Mouse (Mus musculus) neural tube, embryonic 15.5 days (tissue): ENCODE data around the gene Gm20388. TPM values are rescaled to one million over a fixed set of nuclear protein-coding genes. Genes with fewer than 3 reads are reported as not detected.

Experiments
- ATAC-seq: fragments of 200-750 bp; cut with Nextera tagmentation; 2 replicates; pipeline ENCODE4 v1.8.0; 2017; ENCODE audit warnings: mild to moderate bottlenecking, moderate TSS enrichment, moderate library complexity; ENCODE audit not compliant: low FRiP score
- H3K27ac ChIP-seq: fragments of 300-500 bp; sonication (generic); replicated peaks from 2 replicates; pipeline ENCODE4 v1.5.1; 2015; ENCODE audit warnings: mild to moderate bottlenecking, inconsistent platforms
- H3K27me3 ChIP-seq: fragments of 300-500 bp; sonication (generic); replicated peaks from 2 replicates; pipeline ENCODE4 v1.6.1; 2015; ENCODE audit warnings: inconsistent platforms
- H3K36me3 ChIP-seq: fragments of 300-500 bp; sonication (generic); 2 replicates; pipeline ENCODE4 v1.6.1; 2015; ENCODE audit warnings: inconsistent platforms
- H3K4me1 ChIP-seq: fragments of 300-500 bp; sonication (generic); 2 replicates; pipeline ENCODE4 v1.6.1; 2015; ENCODE audit warnings: inconsistent platforms
- H3K4me2 ChIP-seq: fragments of 300-500 bp; sonication (generic); 2 replicates; pipeline ENCODE4 v1.6.1; 2015; ENCODE audit warnings: inconsistent platforms, mild to moderate bottlenecking, moderate library complexity
- H3K4me3 ChIP-seq: fragments of 300-500 bp; sonication (generic); replicated peaks from 2 replicates; pipeline ENCODE4 v1.5.1; 2015; ENCODE audit warnings: mild to moderate bottlenecking, inconsistent platforms
- H3K9ac ChIP-seq: fragments of 300-500 bp; sonication (generic); replicated peaks from 2 replicates; pipeline ENCODE4 v1.6.1; 2015; ENCODE audit warnings: mild to moderate bottlenecking, inconsistent platforms
- H3K9me3 ChIP-seq: fragments of 300-500 bp; sonication (generic); replicated peaks from 2 replicates; pipeline ENCODE4 v1.6.1; 2016; ENCODE audit warnings: inconsistent platforms
- WGBS: fragments of 180-500 bp; shearing (Covaris S2); methylation state at CpG from one replicate; pipeline ENCODE4 v1.1.7; 2015; ENCODE audit warnings: mixed read lengths; 5-methylcytosine and 5-hydroxymethylcytosine counted together
- polyA plus RNA-seq: library from polyadenylated mRNA; unstranded; fragments of >200 nt; fragmentation: Nextera tagmentation; extraction: Ambion mirVana; gene quantifications from 2 replicates; pipeline ENCODE4 v1.2.1, GENCODE M21; 2015

Gene Gm20388
- polyA plus RNA-seq, 1 experiment from 2014 or later = not detected

DNA sequence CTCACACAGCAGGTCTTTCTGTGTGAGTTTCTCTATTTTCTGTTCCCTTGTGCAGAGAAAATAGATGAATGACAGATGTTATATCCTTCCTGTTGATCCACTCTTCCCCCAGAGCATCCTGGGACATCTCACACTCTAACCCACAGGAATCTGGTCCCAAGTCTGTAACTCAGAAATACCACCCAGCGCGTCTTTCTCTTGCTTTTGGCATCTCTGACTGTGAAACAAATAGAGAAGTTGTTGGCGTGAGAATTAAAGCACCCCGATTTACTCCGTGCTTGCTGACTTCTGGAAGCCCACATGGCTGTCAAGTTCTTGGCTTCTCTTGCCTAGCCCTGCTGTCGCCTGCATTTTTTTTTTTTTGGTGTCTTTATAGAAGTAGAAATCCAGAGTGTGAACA is 2867.1 kb downstream of the Gm20388 start:
- 91% methylated on average over 6 of the region's 6 CpGs for whole genome bisulfite sequencing
- H3K9me3 ChIP-seq = no peaks in the 10 kb centered on the region
- no peak overlapping the region for H3K9ac ChIP-seq
- peaks cover 6% of the 10 kb centered on the region; the same call in 1 of the 2 replicates for H3K27me3 ChIP-seq
- no peak overlapping the region for H3K4me3 ChIP-seq
- peaks cover 25% of the 10 kb centered on the region for H3K36me3 ChIP-seq
- ATAC-seq = no peak
- no peak overlapping the region for H3K4me2 ChIP-seq
- peaks cover 20% of the 10 kb centered on the region for H3K4me1 ChIP-seq
- no peak overlapping the region for H3K27ac ChIP-seq

DNA sequence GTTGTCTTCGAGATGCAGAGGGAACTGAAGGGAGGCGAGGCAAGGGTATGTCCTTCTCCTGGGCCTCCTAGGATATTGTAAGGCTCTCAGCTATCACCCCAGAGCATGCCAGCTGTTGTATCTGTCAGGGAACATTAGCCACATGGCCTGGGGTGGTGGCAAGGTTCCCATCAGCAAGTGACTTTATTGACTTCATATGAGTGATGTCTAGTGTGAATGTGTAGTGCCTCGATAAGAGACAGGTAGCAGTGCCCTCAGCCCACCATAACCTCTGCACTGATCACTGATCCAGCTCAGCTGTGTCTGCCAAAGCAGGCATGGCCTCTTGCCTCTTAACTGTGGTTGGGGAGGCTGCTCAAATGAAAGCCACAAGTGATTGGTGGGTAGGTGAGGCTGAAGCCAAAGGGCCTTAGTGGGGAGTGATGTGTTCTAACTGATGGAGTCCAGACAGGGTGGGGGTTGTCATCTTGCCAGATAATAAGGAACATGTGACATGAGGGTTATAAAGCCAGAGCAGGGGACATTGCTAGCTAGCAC is 2868.1 kb downstream of the Gm20388 start:
- WGBS = 83% methylated on average over 3 of the region's 3 CpGs
- Histone ChIP-seq H3K9me3 (no peaks in the 10 kb centered on the region), H3K4me2 (no peak overlapping the region), H3K27ac (no peak overlapping the region), H3K36me3 (peaks cover 33% of the 10 kb centered on the region), H3K4me3 (no peak overlapping the region), H3K27me3 (no peaks in the 10 kb centered on the region), H3K9ac (no peak overlapping the region), H3K4me1 (peaks cover 20% of the 10 kb centered on the region)
- no peak for ATAC-seq

DNA sequence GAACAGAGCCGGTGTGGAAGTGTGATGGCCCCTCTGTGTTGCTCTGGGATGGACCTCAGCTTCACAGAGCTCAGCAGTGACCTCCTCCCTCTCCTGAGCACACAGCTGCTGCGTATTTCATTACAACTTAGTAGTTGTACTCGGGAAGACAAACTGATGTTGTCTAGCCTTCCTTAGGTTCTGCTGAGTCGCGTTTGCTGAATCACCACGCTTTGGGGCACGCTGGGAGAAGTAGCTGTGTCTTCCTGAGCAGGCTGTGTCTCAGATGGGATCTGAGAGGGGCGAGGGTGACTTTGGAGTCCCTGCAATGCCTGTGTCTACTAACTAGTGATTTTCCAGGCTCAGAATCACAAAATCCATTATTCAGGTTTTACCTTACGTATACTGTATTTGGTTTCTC is 2868.6 kb downstream of the Gm20388 start:
- ATAC-seq = no peak
- Histone ChIP-seq H3K4me1 (peaks cover 20% of the 10 kb centered on the region), H3K36me3 (peaks cover 38% of the 10 kb centered on the region), H3K27me3 (no peaks in the 10 kb centered on the region), H3K4me2 (no peak overlapping the region), H3K4me3 (no peak overlapping the region), H3K9ac (no peak overlapping the region), H3K9me3 (no peaks in the 10 kb centered on the region), H3K27ac (no peak overlapping the region)
- WGBS = 87% methylated on average over 9 of the region's 9 CpGs

DNA sequence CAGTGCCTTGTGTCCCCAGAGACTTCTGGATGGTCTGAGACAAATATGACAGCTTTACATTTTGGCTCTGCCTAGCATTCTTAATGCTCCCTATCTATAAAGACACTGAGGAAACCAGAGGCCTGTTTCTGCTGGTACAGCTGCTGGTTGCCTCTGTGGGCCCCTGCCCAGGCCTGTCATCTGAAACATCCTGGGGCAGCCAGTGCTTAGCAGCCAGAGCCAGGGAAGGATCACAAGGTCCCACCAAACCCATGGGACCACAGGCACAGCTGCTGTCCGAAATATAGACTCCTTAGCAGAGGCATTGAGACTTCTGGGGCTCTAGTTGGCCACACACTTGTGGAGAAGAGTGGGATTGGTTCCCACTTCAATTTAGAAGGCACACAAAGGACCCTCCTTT is 2874.1 kb downstream of the Gm20388 start:
- Histone ChIP-seq H3K4me2 (no peak overlapping the region), H3K4me3 (no peak overlapping the region), H3K27ac (no peak overlapping the region), H3K36me3 (peaks cover 75% of the 10 kb centered on the region), H3K9ac (no peak overlapping the region), H3K27me3 (no peaks in the 10 kb centered on the region), H3K4me1 (no peaks in the 10 kb centered on the region), H3K9me3 (no peaks in the 10 kb centered on the region)
- no peak for ATAC-seq
- 90% methylated on average over 1 of the region's 1 CpGs for WGBS

DNA sequence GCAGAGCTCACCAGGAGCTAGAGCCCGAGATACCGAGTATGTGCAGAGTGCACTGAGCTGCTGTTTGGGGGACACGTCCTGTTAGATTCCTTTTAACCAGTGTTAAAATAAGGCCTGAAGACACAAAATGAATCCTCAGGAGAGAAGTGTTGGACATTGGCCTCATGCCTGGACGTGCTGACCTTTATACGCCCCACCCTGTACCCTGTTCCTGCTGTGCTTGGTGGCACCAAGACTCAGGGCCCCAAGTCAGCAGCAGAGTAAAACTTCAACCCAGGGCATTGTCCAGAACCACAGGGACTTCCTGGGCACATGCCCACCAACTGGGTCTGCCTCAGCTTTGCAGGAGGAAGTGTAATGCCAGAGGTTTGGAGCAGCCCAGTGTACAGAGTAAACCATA is 2879.2 kb downstream of the Gm20388 start:
- 92% methylated on average over 5 of the region's 5 CpGs for WGBS
- ATAC-seq = no peak
- H3K4me1 ChIP-seq = peaks cover 13% of the 10 kb centered on the region
- no peak overlapping the region for H3K4me2 ChIP-seq
- H3K27me3 ChIP-seq = no peaks in the 10 kb centered on the region
- H3K27ac ChIP-seq = no peak overlapping the region
- no peak overlapping the region for H3K4me3 ChIP-seq
- H3K9ac ChIP-seq = no peak overlapping the region
- H3K36me3 ChIP-seq = peaks cover 47% of the 10 kb centered on the region
- no peaks in the 10 kb centered on the region for H3K9me3 ChIP-seq

DNA sequence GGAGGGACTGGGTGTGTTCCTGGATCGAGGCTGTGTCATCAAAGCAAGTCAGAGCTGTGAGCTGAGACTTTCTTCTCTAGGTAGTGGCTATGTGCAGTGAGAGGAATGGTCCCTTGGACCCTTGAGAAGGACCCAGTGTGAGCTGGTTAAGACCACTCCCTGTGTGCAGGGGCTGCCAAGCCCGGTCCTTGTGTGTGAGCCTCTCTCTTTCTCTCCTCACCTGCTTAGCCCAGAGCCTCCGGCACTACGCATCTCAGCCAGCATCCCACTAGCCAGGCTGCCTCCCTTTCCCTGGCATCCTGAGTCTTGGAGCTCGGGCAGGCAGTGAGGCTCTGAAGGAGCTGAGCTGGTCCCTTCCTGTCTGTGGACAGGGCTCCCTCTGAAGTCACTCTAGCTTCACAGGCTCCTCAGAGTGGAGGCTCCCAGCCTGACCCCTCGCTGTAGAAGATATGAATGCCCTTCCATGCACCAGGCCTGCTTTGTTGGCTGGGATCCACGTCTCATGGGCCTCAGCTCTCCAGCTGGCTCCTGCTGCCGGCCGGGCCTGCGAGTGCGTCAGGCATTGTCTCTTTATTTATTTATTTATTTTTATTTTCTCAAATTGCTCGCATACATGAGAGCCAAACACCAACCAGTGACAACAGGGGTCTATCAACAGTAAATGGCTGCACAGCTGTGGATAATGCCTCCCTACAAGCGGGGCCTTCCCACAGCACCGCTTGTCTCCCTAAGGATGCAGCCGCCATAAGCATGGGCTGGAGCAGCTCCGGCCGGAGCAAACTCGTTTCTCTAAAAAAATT is 2882.9 kb downstream of the Gm20388 start:
- Histone ChIP-seq H3K9me3 (no peaks in the 10 kb centered on the region), H3K9ac (0 out of 2 replicates have a peak overlapping the region, but pooled peaks have one; percentile 29), H3K4me2 (no peak overlapping the region), H3K4me3 (no peak overlapping the region), H3K36me3 (peaks cover 19% of the 10 kb centered on the region), H3K27me3 (no peaks in the 10 kb centered on the region), H3K27ac (peak overlapping the region; percentile 74), H3K4me1 (peaks cover 13% of the 10 kb centered on the region)
- WGBS = 37% methylated on average over 18 of the region's 18 CpGs
- ATAC-seq = peak; percentile 69

DNA sequence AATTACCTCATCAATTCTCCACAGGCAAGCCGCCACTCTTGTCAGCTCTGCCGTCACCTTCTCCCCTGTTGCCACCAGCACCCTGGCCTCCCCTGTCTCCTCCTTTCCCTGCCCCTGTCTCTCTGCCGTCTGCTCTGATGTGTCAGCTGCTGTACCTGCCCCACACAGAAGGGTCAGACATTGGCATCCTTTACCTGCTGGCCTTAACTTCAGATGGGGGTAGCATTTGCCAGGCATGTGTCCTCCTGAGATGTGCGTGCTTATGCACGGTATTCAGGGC is 2883.5 kb downstream of the Gm20388 start:
- ATAC-seq = peak; percentile 55; the same call in 1 of the 2 replicates
- H3K27ac ChIP-seq = peak overlapping the region; percentile 74
- no peaks in the 10 kb centered on the region for H3K27me3 ChIP-seq
- peaks cover 15% of the 10 kb centered on the region for H3K36me3 ChIP-seq
- WGBS = 35% methylated on average over 5 of the region's 5 CpGs
- 0 out of 2 replicates have a peak overlapping the region, but pooled peaks have one; percentile 29 for H3K9ac ChIP-seq
- H3K4me2 ChIP-seq = no peak overlapping the region
- H3K4me3 ChIP-seq = no peak overlapping the region
- no peaks in the 10 kb centered on the region for H3K9me3 ChIP-seq
- H3K4me1 ChIP-seq = peaks cover 13% of the 10 kb centered on the region

DNA sequence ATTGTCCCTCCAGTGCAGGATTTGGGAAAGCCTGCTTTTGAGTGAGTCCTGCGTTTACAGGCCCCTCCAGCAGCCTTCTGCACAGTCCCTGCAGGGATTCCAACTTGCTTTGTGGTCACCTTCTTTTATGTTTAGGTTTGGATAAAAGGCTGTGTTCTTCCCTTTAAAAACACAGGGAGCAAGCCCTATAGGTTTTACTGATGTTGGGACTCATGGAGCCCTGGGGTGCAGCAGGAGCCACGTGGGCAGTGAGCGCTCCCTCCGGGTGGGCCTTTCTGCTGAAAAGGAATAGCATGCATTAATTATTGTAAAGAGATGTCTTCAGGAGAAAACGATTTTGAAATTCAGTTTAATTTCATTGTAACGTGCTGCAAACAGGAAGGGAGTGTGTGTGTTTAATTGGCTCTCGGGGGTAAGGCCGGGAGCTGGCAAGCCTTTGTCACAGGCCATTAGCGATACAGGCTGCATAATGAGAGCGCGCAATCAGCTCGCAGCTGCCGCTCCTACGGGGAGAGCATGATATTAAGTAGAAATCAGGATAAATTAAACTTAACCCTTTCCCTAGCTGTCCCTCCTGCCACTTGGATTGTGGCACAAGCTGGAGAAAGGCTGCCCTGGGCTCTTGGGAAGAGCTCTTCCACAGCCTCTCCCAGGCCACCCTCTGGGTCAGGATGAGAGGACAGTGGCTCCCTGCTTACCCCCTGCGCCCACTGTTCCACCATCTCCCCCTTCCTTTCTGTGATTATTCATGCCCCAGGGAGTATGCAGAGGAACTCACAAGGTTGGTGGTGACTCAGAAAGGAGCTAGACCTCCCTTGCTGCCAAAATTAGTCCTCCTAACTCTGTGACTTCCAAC is 2893.5 kb downstream of the Gm20388 start:
- Histone ChIP-seq H3K27ac (peak overlapping the region; percentile 81), H3K4me3 (no peak overlapping the region)

DNA sequence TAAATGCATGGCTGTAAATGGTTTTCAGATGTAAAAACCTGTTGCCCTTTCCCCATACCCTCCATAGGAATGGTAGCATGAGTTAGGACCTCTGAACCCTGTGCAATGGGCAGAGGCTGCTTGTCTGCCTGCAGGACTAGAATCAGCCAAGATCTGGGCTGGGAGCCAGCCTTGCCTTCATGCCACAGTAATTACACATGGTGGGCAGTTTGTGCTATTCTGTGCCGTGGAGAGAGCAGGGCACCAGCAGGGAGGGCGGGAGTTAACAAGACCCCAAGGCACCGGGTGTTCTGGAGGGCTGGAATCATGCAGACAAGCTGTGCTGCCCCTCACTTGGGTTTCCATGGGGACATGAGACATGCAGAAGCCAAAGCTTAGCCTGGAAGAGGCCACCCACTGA is 2894.7 kb downstream of the Gm20388 start:
- Histone ChIP-seq H3K4me2 (no peak overlapping the region), H3K27ac (peak overlapping the region; percentile 81), H3K4me1 (peaks cover 61% of the 10 kb centered on the region), H3K9ac (no peak overlapping the region), H3K36me3 (no peaks in the 10 kb centered on the region), H3K9me3 (no peaks in the 10 kb centered on the region), H3K27me3 (no peaks in the 10 kb centered on the region), H3K4me3 (no peak overlapping the region)
- ATAC-seq = 0 out of 2 replicates have a peak, but pooled peaks have one; percentile 21
- WGBS = 19% methylated on average over 3 of the region's 3 CpGs

More for the DNA sequence above, 2893.5 kb downstream of the Gm20388 start:
- Histone ChIP-seq H3K4me1 (peaks cover 56% of the 10 kb centered on the region), H3K4me2 (peak overlapping the region; percentile 32), H3K36me3 (no peaks in the 10 kb centered on the region), H3K9ac (no peak overlapping the region), H3K27me3 (no peaks in the 10 kb centered on the region), H3K9me3 (no peaks in the 10 kb centered on the region)
- peak; percentile 89 for ATAC-seq
- 9% methylated on average over 15 of the region's 15 CpGs for WGBS

DNA sequence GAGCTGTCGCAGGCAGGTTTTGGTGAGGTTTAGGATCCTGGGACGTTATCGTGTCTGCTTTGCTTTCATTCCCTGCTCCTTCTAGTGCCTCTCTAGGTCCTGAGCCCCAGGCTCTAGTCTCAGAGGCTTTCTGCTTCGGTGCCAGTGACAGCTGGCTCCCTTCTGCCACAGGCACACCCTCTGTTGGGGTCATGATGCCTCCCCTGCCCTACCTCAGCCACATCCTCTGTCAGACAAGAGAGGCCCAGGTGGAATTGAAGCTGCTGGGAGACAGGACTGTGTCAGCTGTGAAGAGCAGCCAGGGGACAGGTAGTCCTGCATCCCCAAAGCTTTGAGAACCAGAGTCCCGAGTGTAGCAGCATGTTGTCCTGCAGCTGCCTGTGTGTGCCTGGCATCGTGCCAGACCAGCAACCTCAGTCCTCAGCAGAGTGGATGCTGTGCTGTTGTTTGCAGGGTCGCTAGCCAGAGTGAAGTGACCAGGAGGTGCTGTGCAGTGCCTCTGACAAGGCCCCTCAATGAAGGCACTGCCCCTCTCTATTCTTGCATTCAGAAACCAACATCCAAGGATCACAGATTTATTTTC is 2896.4 kb downstream of the Gm20388 start:
- Histone ChIP-seq H3K4me1 (peaks cover 78% of the 10 kb centered on the region), H3K9ac (0 out of 2 replicates have a peak overlapping the region, but pooled peaks have one; percentile 23), H3K9me3 (no peaks in the 10 kb centered on the region), H3K27ac (peak overlapping the region; percentile 72), H3K27me3 (no peaks in the 10 kb centered on the region), H3K4me2 (no peak overlapping the region), H3K36me3 (no peaks in the 10 kb centered on the region), H3K4me3 (no peak overlapping the region)
- WGBS = 39% methylated on average over 7 of the region's 7 CpGs
- ATAC-seq = no peak

DNA sequence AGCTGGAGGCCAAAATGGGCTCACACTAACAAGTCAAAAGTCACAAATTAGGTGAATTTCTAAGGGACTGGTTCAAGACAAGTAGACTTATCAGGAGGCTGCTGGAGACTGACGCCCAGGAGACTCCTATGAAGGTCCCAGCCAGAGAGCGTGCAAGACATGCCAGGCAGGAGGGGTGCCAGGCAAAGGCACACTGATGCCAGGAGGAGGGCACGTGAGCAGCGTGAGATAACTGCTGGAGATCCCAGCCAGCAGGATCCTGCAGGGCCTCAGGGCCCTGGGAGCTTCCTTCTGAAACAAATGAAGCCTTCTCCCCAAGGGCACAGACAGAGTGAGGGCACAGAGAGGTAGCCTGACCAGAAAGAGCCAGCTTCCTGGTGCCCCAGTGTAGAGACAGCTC is 2897.3 kb downstream of the Gm20388 start:
- Histone ChIP-seq H3K36me3 (no peaks in the 10 kb centered on the region), H3K4me2 (no peak overlapping the region), H3K4me3 (no peak overlapping the region), H3K9ac (no peak overlapping the region), H3K4me1 (peaks cover 84% of the 10 kb centered on the region), H3K27me3 (no peaks in the 10 kb centered on the region), H3K9me3 (no peaks in the 10 kb centered on the region), H3K27ac (peak overlapping the region; percentile 72; the same call in 1 of the 2 replicates)
- no peak for ATAC-seq
- WGBS = 55% methylated on average over 4 of the region's 4 CpGs
